Mouse (Mus musculus) macrophage (primary cell): ENCODE results near the gene Gnai3. TPM values are rescaled to one million over a fixed set of nuclear protein-coding genes. Genes with fewer than 3 reads are reported as not detected.

Experiments
- H3K27ac ChIP-seq: fragments of 350-480 bp; formaldehyde crosslinking; 2 replicates; pipeline ENCODE4 v1.9.0; 2021
- H3K36me3 ChIP-seq: fragments of 350-480 bp; formaldehyde crosslinking; 2 replicates; pipeline ENCODE4 v1.9.0; 2021; ENCODE audit errors: inconsistent target
- H3K4me3 ChIP-seq: fragments of 350-480 bp; formaldehyde crosslinking; 2 replicates; pipeline ENCODE4 v1.9.0; 2021; ENCODE audit errors: inconsistent target
- H3K79me2 ChIP-seq: fragments of 350-480 bp; formaldehyde crosslinking; 2 replicates; pipeline ENCODE4 v1.9.0; 2021; ENCODE audit errors: inconsistent target
- WGBS: methylation state at CpG from one replicate; pipeline ENCODE4 v1.1.7; 2026; ENCODE audit warnings: inconsistent platforms; ENCODE audit not compliant: missing documents; 5-methylcytosine and 5-hydroxymethylcytosine counted together
- polyA plus RNA-seq: library from polyadenylated mRNA; stranded (reverse); fragments of 250-400 nt; gene quantifications from 3 replicates; pipeline ENCODE4 v1.2.4, GENCODE M21; 2018; ENCODE audit warnings: inconsistent platforms

The Gnai3 gene
- polyA plus RNA-seq, 1 experiment from 2014 or later = 64.3 TPM

- Histone ChIP-seq H3K4me3 (no peak overlapping the region), H3K79me2 (peaks cover 6% of the 10 kb centered on the region; the same call in 1 of the 2 replicates), H3K36me3 (peaks cover 41% of the 10 kb centered on the region; the same call in 1 of the 2 replicates), H3K27ac (no peak overlapping the region)
- WGBS = 85% methylated on average over 7 of the region's 7 CpGs
These were observed 33.7 kb downstream of the Gnai3 start for GRCm38 (mm10) chr3:108112246-108112645.

- H3K79me2 ChIP-seq = no peaks in the 10 kb centered on the region; the same call in 1 of the 2 replicates
- no peak overlapping the region for H3K27ac ChIP-seq
- WGBS = 96% methylated on average over 5 of the region's 5 CpGs
- H3K4me3 ChIP-seq = no peak overlapping the region
- peaks cover 41% of the 10 kb centered on the region; the same call in 1 of the 2 replicates for H3K36me3 ChIP-seq
These were observed 34.6 kb downstream of the Gnai3 start for GRCm38 (mm10) chr3:108111320-108111719.

- H3K4me3 ChIP-seq = no peak overlapping the region
- peaks cover 13% of the 10 kb centered on the region; the same call in 1 of the 2 replicates for H3K36me3 ChIP-seq
- WGBS = 95% methylated on average over 3 of the region's 3 CpGs
- H3K79me2 ChIP-seq = no peaks in the 10 kb centered on the region
- H3K27ac ChIP-seq = no peak overlapping the region
These were observed 40.7 kb downstream of the Gnai3 start for GRCm38 (mm10) chr3:108105281-108105680.

- no peak overlapping the region for H3K4me3 ChIP-seq
- no peaks in the 10 kb centered on the region for H3K79me2 ChIP-seq
- WGBS = 95% methylated on average over 6 of the region's 6 CpGs
- no peaks in the 10 kb centered on the region for H3K36me3 ChIP-seq
- H3K27ac ChIP-seq = no peak overlapping the region
These were observed 43.9 kb downstream of the Gnai3 start for GRCm38 (mm10) chr3:108102075-108102474.

GRCm38 (mm10) chr3:108101594-108101993 is 44.4 kb downstream of the Gnai3 start:
- H3K27ac ChIP-seq = no peak overlapping the region
- WGBS = 69% methylated on average over 3 of the region's 3 CpGs
- H3K36me3 ChIP-seq = no peaks in the 10 kb centered on the region
- H3K79me2 ChIP-seq = no peaks in the 10 kb centered on the region
- H3K4me3 ChIP-seq = no peak overlapping the region

GRCm38 (mm10) chr3:108098316-108098715 is 47.6 kb downstream of the Gnai3 start:
- Histone ChIP-seq H3K36me3 (no peaks in the 10 kb centered on the region), H3K27ac (no peak overlapping the region), H3K79me2 (no peaks in the 10 kb centered on the region), H3K4me3 (no peak overlapping the region)
- WGBS = 91% methylated on average over 6 of the region's 6 CpGs

GRCm38 (mm10) chr3:108097656-108098055 is 48.3 kb downstream of the Gnai3 start:
- Histone ChIP-seq H3K79me2 (no peaks in the 10 kb centered on the region), H3K4me3 (no peak overlapping the region), H3K27ac (no peak overlapping the region), H3K36me3 (no peaks in the 10 kb centered on the region)
- 94% methylated on average over 8 of the region's 8 CpGs for WGBS

GRCm38 (mm10) chr3:108096726-108097125 is 49.2 kb downstream of the Gnai3 start:
- no peaks in the 10 kb centered on the region for H3K79me2 ChIP-seq
- H3K4me3 ChIP-seq = no peak overlapping the region
- H3K27ac ChIP-seq = no peak overlapping the region
- no peaks in the 10 kb centered on the region for H3K36me3 ChIP-seq
- WGBS = 91% methylated on average over 9 of the region's 10 CpGs

- 26% methylated on average over 7 of the region's 8 CpGs for WGBS
- H3K79me2 ChIP-seq = no peaks in the 10 kb centered on the region
- H3K27ac ChIP-seq = no peak overlapping the region
- no peak overlapping the region for H3K4me3 ChIP-seq
- H3K36me3 ChIP-seq = no peaks in the 10 kb centered on the region
These were observed 49.7 kb downstream of the Gnai3 start for GRCm38 (mm10) chr3:108096226-108096625.

GRCm38 (mm10) chr3:108094976-108095760 is 50.8 kb downstream of the Gnai3 start:
- whole genome bisulfite sequencing = 93% methylated on average over 12 of the region's 12 CpGs
- no peak overlapping the region for H3K4me3 ChIP-seq
- no peaks in the 10 kb centered on the region for H3K36me3 ChIP-seq
- H3K79me2 ChIP-seq = no peaks in the 10 kb centered on the region
- no peak overlapping the region for H3K27ac ChIP-seq

- WGBS = 100% methylated on average over 1 of the region's 1 CpGs
- Histone ChIP-seq H3K27ac (no peak overlapping the region), H3K36me3 (no peaks in the 10 kb centered on the region), H3K4me3 (no peak overlapping the region), H3K79me2 (no peaks in the 10 kb centered on the region)
These were observed 51.8 kb downstream of the Gnai3 start for GRCm38 (mm10) chr3:108094146-108094545.

- H3K36me3 ChIP-seq = no peaks in the 10 kb centered on the region
- no peaks in the 10 kb centered on the region for H3K79me2 ChIP-seq
- 36% methylated on average over 6 of the region's 6 CpGs for WGBS
- no peak overlapping the region for H3K4me3 ChIP-seq
- H3K27ac ChIP-seq = no peak overlapping the region
These were observed 52.6 kb downstream of the Gnai3 start for GRCm38 (mm10) chr3:108093306-108093705.

GRCm38 (mm10) chr3:108092536-108093115 is 53.3 kb downstream of the Gnai3 start, which contains the start of gene Gnat2:
Gene Gnat2 (plus strand): TSS chr3:108092789.
- Histone ChIP-seq H3K27ac (no peak within 1 kb of the TSS), H3K4me3 (no peak within 1 kb of the TSS), H3K36me3 (no peaks in the 10 kb centered on the region), H3K79me2 (no peaks in the 10 kb centered on the region)
- WGBS = 85% methylated on average over 10 of the region's 15 CpGs

GRCm38 (mm10) chr3:108092030-108092429 is 53.9 kb downstream of the Gnai3 start:
- WGBS = 83% methylated on average over 6 of the region's 6 CpGs
- H3K36me3 ChIP-seq = no peaks in the 10 kb centered on the region

GRCm38 (mm10) chr3:108090561-108090960 is 55.4 kb downstream of the Gnai3 start:
- no peak overlapping the region for H3K27ac ChIP-seq
- H3K4me3 ChIP-seq = no peak overlapping the region
- 100% methylated on average over 2 of the region's 2 CpGs for WGBS
- H3K79me2 ChIP-seq = peaks cover under 1% of the 10 kb centered on the region; the same call in 1 of the 2 replicates
- H3K36me3 ChIP-seq = no peaks in the 10 kb centered on the region

More at GRCm38 (mm10) chr3:108092030-108092429, 53.9 kb downstream of the Gnai3 start:
- Histone ChIP-seq H3K27ac (no peak overlapping the region), H3K4me3 (no peak overlapping the region), H3K79me2 (no peaks in the 10 kb centered on the region)
